Mouse (Mus musculus) monocyte, adult 2 months (primary cell): ENCODE data around the gene Rpl38.

Experiments
- DNase-seq, 2 experiments: peaks; one replicate each; pipeline ENCODE4 v3.0.0; 2022; ENCODE audit warnings: low spot score in 2 of 2, low read depth in 1 of 2

Gene Rpl38

DNA sequence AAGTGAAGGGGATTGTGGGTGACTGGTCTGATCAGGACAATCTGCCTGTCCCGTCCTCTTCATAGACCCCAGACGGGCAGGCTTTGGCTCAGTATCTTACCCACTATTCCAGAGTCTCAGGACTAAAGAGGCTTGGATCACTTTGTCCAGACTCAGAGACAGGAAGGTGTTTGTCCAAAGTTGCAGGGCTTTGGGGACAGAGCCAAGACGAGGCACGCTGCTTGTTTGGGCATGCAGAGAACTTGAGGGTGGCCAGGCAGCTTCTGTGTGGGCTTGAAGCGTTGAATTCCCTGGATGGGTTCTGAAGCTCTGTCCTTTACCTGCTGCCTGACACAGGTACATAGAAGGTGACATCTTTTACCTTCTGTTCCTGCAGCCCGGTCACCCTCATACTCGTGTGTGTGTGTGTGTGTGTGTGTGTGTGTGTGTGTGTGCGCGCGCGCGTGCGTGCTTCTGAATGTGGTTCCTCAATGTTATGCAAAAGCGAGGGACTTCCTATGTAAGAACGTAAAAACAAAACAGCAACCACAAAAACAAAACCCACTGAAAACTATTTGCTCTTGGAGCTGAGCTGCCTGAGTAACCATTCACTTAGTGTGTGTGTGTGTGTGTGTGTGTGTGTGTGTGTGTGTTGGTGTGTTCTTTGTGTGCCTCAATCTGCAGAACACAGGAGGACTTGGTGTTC is 34.1 kb downstream of the Rpl38 start:
- no peak for DNase-seq

DNA sequence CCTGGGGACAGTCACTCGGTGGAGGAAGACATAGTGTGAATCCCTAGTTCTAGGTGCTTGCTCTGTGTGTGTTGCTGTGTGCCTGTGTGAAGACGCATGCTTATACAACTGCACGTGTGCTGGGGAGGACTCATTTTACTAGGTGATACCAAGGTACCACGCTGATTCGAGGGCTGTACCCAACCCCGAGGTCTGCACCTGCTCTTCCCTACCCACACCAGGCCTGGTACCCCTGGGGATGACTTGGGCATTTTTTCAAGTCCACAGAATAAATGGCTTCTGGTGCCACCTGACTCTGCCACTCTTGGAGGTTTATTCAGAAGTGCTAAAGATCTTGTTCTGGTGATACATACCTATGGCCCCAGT is 34.7 kb downstream of the Rpl38 start:
- no peak for DNase-seq

DNA sequence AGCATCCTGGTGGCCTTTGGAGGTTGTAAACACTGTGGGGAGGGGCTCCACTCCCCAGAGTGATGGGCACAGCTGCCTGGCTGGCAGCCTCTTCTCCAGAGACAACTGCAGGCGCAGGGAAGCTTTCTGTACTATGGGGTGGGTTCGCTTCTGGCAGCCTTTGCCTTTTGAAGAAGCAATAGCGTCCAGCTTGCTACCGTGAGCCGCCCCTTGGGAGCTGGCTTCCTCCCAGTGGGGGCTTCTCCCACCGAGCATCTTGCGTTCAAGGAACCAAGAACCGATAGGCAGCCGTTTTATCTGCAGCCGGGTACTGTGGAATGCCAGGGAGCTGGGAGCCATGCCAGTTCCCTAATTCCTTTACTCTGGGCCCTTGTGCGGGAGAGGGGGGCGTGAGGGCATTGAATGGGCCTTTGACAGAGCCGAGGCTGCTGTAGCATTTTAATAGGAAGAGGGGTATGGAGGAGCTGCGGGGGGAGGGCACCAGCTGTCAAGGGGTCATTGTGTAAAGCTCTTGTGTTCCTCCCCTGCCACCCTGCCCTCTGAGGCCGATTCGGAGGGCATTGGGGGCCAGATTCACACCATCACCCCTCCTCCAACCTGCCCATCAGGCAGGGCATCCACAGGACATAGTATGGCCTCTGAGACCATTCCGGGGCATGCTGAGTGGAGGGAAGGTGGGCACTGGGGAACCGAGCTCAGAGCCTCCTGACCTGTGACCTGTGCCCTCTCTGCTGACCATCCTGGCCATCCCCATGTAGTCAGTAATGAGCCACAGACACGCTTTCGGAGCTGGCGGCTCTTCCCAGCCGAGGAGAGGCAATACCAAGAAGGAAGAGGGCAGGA is 36.0 kb downstream of the Rpl38 start:
- DNase-seq: no peak

DNA sequence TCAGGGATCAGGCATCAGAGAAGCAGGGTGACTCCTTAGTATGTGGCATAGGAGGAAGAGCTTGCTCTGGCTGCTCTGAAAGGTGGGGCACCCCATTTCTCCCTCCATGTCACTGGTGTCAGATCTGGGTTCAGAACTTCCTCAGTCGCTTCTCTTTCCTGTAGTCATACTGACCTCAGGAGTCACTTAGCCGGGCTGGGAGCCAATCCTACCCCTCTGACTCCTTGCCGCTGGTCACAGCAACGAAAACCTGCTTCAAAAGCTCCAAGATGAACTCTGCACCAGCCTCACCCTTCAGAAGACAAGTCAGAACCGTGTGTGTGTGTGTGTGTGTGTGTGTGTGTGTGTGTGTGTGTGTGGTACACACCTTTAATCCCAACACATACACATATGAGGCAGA is 38.0 kb downstream of the Rpl38 start:
- DNase-seq: no peak

DNA sequence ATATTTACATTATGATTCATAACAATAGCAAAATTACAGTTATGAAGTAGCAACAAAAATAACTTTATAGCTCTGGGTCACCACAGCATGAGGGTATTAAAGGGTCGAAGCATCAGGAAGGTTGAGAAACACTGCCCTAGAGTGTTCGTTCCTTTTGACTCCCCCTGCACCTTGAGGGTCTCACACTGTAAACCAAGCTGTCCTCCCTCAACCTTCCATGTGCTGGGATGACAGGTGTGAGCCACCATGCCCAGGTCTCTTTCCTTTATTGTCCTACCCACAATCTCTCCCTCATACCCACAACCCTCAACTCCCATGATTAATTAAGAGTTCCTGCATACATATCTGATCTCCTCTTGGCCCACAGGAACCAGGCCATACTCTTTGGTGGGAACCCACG is 43.1 kb downstream of the Rpl38 start:
- DNase-seq: no peak

DNA sequence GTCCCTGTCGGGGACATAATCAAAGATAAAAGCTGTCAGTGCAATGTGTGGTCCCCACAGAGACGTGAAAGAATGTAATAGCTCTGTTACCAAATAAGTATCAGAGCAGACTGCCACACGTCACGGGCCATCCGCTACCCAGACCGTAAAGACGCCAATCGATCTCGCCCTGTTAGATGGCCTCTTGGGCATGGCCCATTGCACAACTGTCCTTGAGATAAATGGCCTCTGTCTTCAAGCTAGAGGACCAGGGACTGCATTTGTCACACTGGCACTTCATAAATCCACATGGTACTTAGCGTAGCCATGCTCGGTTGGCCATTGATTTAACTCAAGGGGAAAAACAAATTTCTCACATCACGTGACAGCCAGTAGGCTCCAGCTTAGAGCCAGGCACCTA is 43.5 kb downstream of the Rpl38 start:
- no peak for DNase-seq

DNA sequence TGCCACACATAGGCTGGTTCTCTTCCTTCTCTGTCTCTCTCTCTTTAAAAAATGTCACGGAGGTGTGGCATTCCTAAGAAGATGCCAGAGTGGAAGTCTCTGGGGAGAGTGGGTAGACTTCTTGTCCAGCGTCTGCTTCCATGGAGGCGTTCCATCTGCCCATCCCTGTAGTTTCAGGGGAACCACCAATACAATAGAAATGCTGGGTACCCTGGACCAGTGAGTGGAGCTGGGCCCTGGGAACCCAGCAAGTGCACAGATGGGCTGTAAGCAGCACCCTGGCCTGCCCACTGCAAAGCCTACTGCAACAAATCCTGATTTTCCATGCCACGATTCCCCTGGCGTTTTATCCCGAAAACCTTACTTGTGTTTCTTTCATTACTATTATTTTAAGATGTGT is 46.2 kb downstream of the Rpl38 start:
- DNase-seq: no peak

DNA sequence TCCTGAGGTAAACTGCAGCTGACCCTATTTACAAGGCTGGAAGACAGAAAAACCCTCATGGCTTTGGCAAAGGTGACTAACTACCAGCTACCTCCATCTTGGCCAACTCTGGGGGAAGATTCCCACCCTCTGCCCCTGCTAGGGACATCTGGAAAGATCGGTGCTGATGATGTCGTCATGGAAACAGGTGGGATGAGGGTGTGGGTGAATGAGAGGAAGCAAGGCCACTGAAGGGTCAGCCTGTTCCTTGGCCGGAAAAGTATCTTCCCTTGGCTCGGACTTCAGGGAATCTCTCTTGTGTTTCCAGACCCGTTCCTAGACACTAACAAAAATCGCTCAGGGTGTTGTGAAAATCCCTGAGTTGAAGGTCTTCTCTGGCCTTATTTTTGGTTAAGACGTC is 47.2 kb downstream of the Rpl38 start:
- no peak for DNase-seq

DNA sequence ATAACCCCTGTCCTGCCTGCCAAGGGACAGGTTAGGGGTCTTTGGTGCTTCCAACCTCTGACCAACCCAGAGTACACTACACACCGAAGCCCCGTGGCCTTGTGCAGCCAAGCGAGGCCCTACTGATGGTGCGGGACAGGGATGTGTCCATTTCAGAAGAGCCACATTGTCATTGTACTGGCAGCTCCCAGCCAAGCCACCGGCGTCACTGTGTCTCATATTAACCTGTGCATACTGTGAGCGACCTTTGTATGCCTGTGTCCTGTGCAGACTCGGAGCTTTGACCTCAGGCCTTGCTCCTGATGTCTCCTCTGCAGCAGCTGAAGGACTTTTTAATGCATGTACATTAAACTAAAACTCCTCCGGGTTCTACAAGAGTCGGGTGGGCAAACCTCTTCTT is 52.2 kb downstream of the Rpl38 start:
- no peak for DNase-seq
